8 mouse cellular contexts compared by ENCODE assay signal in the genomic region with DNA sequence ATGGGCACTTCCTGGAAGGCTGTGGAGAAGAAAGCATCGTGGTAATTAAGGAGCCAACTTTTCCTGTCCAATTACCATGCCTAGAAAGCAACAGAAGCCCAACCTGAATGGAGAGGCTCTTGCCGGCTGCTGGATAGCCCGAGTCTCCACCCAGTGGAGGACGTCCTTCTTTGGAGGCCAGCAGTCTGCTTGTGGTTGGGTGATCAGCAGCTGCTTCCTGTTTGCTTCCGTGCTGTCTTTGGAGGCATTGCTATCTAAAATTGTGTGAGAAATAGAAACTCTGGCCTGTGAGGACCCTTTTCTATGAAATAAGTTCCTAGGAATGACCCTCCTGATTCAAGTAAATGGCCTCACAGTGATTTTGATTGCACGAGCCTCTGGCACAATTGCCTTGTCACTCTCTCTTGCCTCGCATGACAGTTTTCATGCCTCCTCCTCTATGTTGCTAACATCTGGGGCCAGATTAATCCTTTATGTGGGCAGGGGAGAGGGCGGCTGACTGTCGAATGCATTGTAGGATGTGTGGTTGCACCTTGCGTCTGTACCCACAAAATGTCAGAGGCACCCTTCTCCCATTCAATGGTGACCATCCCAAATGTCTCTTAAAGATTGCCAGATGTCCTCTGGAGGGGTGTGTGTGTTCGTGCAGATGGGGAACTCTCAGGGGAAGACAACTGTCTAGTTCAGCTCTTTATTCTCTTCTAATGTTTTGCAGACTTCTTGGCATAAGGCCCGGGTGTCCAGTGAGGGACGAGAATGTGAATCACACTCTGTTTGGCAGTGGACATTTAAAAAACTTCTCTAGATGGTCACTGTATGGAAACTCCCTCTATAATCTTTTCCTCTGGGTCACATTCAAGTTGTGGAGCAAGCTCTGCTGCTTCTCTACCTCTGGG.
DNase-seq lines count a peak whose midpoint lies in the region; ATAC-seq and TF ChIP-seq lines count a peak whose summit lies in the region.

No protein-coding gene starts in this region.

- peak; percentile 45 for TF ChIP-seq CTCF in layer of hippocampus, adult 2 months (conservative IDR thresholded peaks at IDR 0.05)
- TF ChIP-seq CTCF in small intestine, adult 2 months (IDR thresholded peaks at IDR 0.05; ENCODE audit: extremely low read depth, insufficient read length, insufficient replicate concordance, low read depth, low read length) = peak; percentile 20; the same call in 1 of the 2 replicates
- TF ChIP-seq CTCF in midbrain, postnatal 0 days (IDR thresholded peaks at IDR 0.05) = no peak

- H3K4me3 ChIP-seq in layer of hippocampus, adult 2 months = no peak overlapping the region
- no peak overlapping the region for H3K4me3 ChIP-seq in heart, embryonic 12.5 days
- H3K4me3 ChIP-seq in liver, embryonic 11.5 days (ENCODE audit: low read depth, low read length) = peak overlapping the region; percentile 12; the same call in 1 of the 2 replicates
- H3K4me3 ChIP-seq in small intestine, adult 2 months (ENCODE audit: low read depth, low read length) = no peak overlapping the region
- H3K4me3 ChIP-seq in midbrain, postnatal 0 days (ENCODE audit: low read depth, low read length) = no peak overlapping the region

- no peak for DNase-seq in layer of hippocampus, adult 2 months (ENCODE audit: low spot score in 2 of 2)
- DNase-seq in layer of hippocampus, adult 9-10 months (ENCODE audit: low spot score) = no peak
- peak; percentile 73 for DNase-seq in adrenal gland, adult 2 months
- peak; percentile 53 for DNase-seq in liver, embryonic 11.5 days (ENCODE audit: low spot score)
- no peak for DNase-seq in frontal cortex, adult 2 months (ENCODE audit: extremely low spot score in 1 of 2, low spot score in 1 of 2)
- no peak for DNase-seq in midbrain, postnatal 0 days (ENCODE audit: low spot score)

- no peaks in the 10 kb centered on the region for H3K36me3 ChIP-seq in heart, embryonic 12.5 days
- H3K36me3 ChIP-seq in liver, embryonic 11.5 days (ENCODE audit: control insufficient read depth, insufficient read depth, low read length) = no peaks in the 10 kb centered on the region
- H3K36me3 ChIP-seq in small intestine, adult 2 months (ENCODE audit: control insufficient read depth, insufficient read depth, low read length) = no peaks in the 10 kb centered on the region
- H3K36me3 ChIP-seq in midbrain, postnatal 0 days (ENCODE audit: insufficient read depth, low read length) = no peaks in the 10 kb centered on the region

- no peak for TF ChIP-seq POLR2A in small intestine, adult 2 months (IDR thresholded peaks at IDR 0.05; ENCODE audit: low read depth, low read length)

- ATAC-seq in heart, embryonic 12.5 days (ENCODE audit: insufficient number of reproducible peaks, low FRiP score) = no peak
- peak; percentile 77; the same call in 1 of the 2 replicates for ATAC-seq in liver, embryonic 11.5 days (replicated peaks; ENCODE audit: low FRiP score)
- no peak for ATAC-seq in midbrain, postnatal 0 days (ENCODE audit: low FRiP score)

- no peak overlapping the region for H3K9ac ChIP-seq in heart, embryonic 12.5 days
- 0 out of 2 replicates have a peak overlapping the region, but pooled peaks have one; percentile 26 for H3K9ac ChIP-seq in liver, embryonic 11.5 days (ENCODE audit: low read depth, low read length)
- H3K9ac ChIP-seq in midbrain, postnatal 0 days (replicated peaks; ENCODE audit: low read length, poor library complexity, severe bottlenecking) = no peak overlapping the region

- H3K4me2 ChIP-seq in heart, embryonic 12.5 days = no peak overlapping the region
- H3K4me2 ChIP-seq in liver, embryonic 11.5 days = peak overlapping the region; percentile 48
- no peak overlapping the region for H3K4me2 ChIP-seq in midbrain, postnatal 0 days (ENCODE audit: low read depth, low read length, poor library complexity, severe bottlenecking)

- no peak overlapping the region for H3K27ac ChIP-seq in layer of hippocampus, adult 2 months
- H3K27ac ChIP-seq in heart, embryonic 12.5 days (ENCODE audit: poor library complexity, severe bottlenecking) = peak overlapping the region; percentile 38; the same call in 1 of the 2 replicates
- H3K27ac ChIP-seq in liver, embryonic 11.5 days (ENCODE audit: low read depth, low read length) = no peak overlapping the region
- H3K27ac ChIP-seq in small intestine, adult 2 months (ENCODE audit: insufficient read depth, low read depth, low read length) = no peak overlapping the region
- no peak overlapping the region for H3K27ac ChIP-seq in midbrain, postnatal 0 days (ENCODE audit: low read depth, low read length)

- H3K27me3 ChIP-seq in heart, embryonic 12.5 days (replicated peaks) = 0 out of 2 replicates have a peak, but pooled peaks cover 8% of the 10 kb centered on the region
- no peaks in the 10 kb centered on the region for H3K27me3 ChIP-seq in liver, embryonic 11.5 days (replicated peaks; ENCODE audit: control insufficient read depth, insufficient read depth, low read length)
- no peaks in the 10 kb centered on the region for H3K27me3 ChIP-seq in small intestine, adult 2 months (ENCODE audit: control insufficient read depth, insufficient read depth, low read length)
- H3K27me3 ChIP-seq in midbrain, postnatal 0 days (ENCODE audit: insufficient read depth, low read length) = no peaks in the 10 kb centered on the region

- WGBS in heart, embryonic 12.5 days = 47% methylated on average over 13 of the region's 13 CpGs
- 33% methylated on average over 13 of the region's 13 CpGs for WGBS in liver, embryonic 11.5 days
- 43% methylated on average over 13 of the region's 13 CpGs for WGBS in small intestine, adult 2 months
- WGBS in midbrain, postnatal 0 days = 61% methylated on average over 13 of the region's 13 CpGs

- peaks cover 9% of the 10 kb centered on the region; the same call in 1 of the 2 replicates for H3K4me1 ChIP-seq in heart, embryonic 12.5 days (replicated peaks)
- peaks cover 12% of the 10 kb centered on the region for H3K4me1 ChIP-seq in liver, embryonic 11.5 days (replicated peaks; ENCODE audit: control insufficient read depth, insufficient read depth, low read length)
- no peaks in the 10 kb centered on the region for H3K4me1 ChIP-seq in small intestine, adult 2 months (ENCODE audit: control insufficient read depth, insufficient read depth, insufficient read length, low read length)
- no peaks in the 10 kb centered on the region for H3K4me1 ChIP-seq in midbrain, postnatal 0 days (ENCODE audit: insufficient read depth, low read length)

- no peaks in the 10 kb centered on the region for H3K9me3 ChIP-seq in heart, embryonic 12.5 days (replicated peaks)
- H3K9me3 ChIP-seq in liver, embryonic 11.5 days (ENCODE audit: control insufficient read depth, low read length) = no peaks in the 10 kb centered on the region
- no peaks in the 10 kb centered on the region for H3K9me3 ChIP-seq in midbrain, postnatal 0 days (ENCODE audit: low read length)

Comparison
In these comparisons a context has a peak if more than half of its experiments do, and no peak if none do; other contexts are left out.
1. DNase-seq: peak in adrenal gland, adult 2 months (single experiment) and liver, embryonic 11.5 days (single experiment); none in layer of hippocampus, adult 2 months (0 of 2), layer of hippocampus, adult 9-10 months (single experiment), frontal cortex, adult 2 months (0 of 2) and midbrain, postnatal 0 days (single experiment).